Mouse (Mus musculus) adrenal gland, postnatal 25 days (tissue): Measurements from ENCODE around the gene BC049762. TPM values are rescaled to one million over a fixed set of nuclear protein-coding genes. Genes with fewer than 3 reads are reported as not detected.

Experiments
- DNase-seq: peaks from one replicate; pipeline ENCODE4 v3.0.0; 2021; ENCODE audit warnings: mixed read lengths
- long read RNA-seq: library from polyadenylated mRNA; stranded (forward); transcript quantifications from one replicate; pipeline ENCODE4 v2.0.0, GENCODE M21; 2021
- total RNA-seq: library from RNA; stranded (reverse); gene quantifications from 2 replicates; pipeline ENCODE4 v1.2.3, GENCODE M21; 2021

The BC049762 gene
- not detected in 2 replicates for total RNA-seq
- long read RNA-seq, partial matches to known transcripts: 0 of 1 reads
- long read RNA-seq, other reads (novel, unspliced or antisense): 1 of 1 reads

- peak; percentile 99 for DNase-seq
These were observed at the start of gene BC049762 for GRCm38 (mm10) chr11:51262342-51263285. Gene BC049762, minus strand, starts transcription at chr11:51263046.

- DNase-seq: no peak
These were observed 49.0 kb upstream of the BC049762 start for GRCm38 (mm10) chr11:51311846-51312245.

- no peak for DNase-seq
These were observed 45.5 kb upstream of the BC049762 start for GRCm38 (mm10) chr11:51308306-51308705.

- DNase-seq: no peak
These were observed 41.2 kb upstream of the BC049762 start for GRCm38 (mm10) chr11:51303981-51304553.

GRCm38 (mm10) chr11:51302396-51302795, 39.5 kb upstream of the BC049762 start:
- DNase-seq: peak; percentile 8

GRCm38 (mm10) chr11:51298691-51299090, 35.8 kb upstream of the BC049762 start:
- DNase-seq: no peak

- DNase-seq: no peak
These were observed 32.9 kb upstream of the BC049762 start for GRCm38 (mm10) chr11:51295742-51296141.

GRCm38 (mm10) chr11:51293956-51294530, 31.2 kb upstream of the BC049762 start:
- DNase-seq: no peak

DNA sequence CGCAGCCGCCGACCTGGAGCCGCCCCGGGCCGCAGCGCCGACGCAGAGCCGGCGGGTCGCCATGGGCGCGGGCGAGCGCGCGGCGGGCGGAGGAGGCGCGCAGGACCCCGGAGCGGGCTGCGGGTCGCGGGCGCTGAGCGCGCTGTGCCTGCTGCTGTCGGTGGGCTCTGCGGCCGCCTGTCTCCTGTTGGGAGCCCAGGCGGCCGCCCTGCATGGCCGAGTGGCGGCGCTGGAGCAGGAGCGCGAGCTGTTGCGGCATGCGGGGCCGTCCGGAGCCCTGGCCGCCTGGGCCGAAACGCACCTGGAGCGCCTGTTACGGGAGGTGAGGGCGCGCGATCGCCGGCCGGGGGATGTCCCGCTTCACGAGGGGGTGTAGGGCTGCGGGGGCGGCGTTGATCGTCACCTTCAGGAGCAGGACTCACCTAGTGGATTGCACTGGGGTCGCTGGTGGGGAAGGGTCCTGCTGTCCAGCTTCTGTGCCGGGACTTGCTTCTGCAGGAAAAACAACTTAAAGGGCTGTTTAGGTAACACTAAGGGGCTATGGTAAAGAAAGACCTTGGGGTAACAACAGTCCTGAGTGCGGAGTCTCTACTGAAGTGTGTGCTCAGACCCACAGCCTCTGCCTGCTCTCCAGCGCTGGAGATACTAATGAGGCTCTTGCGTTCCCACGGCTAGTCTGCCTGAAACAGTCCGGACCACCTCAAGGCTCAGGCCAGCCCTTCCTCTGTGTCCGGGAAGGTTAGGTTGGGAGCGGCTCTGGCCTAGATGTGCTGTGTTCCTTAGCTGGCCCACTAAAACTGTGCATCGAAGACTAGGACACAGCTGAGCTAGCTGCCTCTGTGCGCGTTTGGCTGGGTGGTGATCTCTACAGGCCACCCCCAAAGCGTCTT, 27.5 kb upstream of the BC049762 start:
- DNase-seq: peak; percentile 55

GRCm38 (mm10) chr11:51289564-51290041, 26.8 kb upstream of the BC049762 start, which contains the start of gene Col23a1:
Gene Col23a1, plus strand, starts transcription at chr11:51289920.
- peak; percentile 80 for DNase-seq

DNA sequence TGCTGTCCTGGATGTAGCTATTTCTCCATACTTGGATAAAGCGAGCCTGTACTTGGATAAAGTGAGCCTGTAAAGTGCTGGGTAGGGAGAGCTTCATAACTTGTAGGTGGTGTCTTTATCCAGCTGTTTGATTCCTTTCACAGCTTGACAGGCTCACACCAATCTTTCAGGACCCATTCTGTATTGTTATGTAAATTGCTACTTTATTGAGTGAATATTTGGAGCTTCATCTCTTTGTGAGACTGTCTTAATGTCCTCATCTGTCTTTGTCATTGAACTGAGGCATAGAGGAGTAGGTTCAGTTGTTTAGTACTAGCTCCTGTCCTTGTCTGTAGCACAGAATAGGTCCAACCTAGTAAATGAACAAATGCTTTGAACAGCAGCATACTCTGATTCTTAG, 11.6 kb upstream of the BC049762 start:
- DNase-seq: no peak

DNA sequence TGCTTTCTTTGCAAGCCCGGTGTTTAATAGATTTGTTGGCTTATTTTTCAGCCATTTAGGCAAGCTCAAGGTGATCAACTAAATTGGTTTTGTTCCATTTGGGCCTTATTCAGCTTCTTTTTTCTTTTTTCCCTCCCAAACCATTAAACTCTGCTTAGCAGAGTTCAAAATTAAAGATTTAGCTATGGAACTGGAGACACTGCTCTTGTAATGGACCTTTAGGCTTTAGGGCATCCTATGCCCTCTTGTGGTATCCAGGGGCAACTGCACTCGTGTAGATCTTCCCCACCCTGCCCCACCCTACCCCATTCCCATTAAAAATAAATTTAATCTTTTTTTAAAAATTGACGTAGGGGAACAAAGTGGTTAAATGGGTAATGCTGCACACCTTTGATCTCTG, 2.5 kb upstream of the BC049762 start:
- no peak for DNase-seq

DNA sequence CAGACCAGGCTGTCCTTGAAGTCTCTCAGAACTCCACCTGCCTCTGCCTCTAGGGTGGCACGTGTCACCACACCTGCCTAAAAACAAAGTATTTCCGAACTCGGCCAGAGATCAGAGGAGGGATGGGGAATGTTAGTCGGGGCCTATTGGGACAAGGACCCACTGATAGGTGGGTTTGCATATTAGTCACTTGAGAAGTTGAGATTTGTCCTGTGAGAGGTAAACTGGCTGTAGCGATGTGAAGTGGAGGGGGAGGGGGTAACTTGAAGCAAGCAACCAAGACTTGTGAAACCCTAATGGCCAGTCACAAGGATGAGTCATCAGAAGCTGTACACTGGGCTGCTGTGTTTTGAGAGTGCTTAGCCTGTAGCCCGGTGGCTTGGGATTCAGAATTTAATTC, 1.5 kb upstream of the BC049762 start:
- DNase-seq: peak; percentile 12

- DNase-seq: peak; percentile 74
These were observed 513 bp upstream of the BC049762 start for GRCm38 (mm10) chr11:51263286-51263831.

DNA sequence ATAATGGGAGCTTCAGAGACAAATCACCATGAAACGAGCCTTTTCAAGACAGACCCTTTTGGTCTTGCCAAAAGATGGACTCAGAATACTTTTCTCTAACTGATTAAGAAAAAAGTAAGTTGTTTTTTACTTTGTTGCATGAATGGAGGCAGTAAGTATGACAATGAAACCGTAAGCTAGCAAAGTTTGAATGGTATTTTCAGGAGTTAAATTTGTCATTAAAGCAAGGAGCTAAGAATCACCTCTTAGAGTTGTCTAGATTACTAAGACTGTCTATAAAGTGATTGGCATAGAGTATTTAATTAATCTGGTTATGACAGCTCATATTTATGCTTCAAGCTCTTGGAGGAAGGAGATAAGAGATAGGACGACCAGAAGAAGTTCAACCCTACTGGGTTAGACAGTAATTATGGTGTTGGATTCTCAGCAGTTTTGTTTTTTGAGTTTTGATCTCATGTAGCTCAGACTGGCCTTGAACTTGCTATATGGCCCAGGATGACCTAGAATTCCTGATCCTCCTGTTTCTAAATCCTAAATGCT, 1.1 kb downstream of the BC049762 start, which contains the start of gene Clk4:
TSS of gene Clk4 (plus strand) at position 51 of the 540 bp plus-strand sequence.
- no peak for DNase-seq

DNA sequence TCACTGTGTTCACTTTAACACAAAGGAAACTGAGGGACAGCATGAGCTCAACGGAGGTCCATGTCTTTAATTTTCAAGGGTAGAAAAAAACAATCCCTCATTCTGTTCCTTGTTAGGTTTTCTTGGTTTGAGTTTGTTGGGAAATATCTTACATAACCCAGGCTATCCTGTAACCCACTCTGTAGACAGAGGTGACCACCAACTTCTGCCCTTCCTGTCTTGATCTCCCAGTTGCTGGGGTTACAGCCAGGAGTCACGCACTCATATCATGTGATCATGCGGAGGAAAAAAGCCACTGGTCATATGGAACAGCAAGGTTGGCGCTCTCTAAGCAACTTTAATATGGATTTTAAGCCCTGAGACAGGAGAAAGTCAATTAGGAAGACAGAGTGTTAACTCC, 5.8 kb downstream of the BC049762 start:
- no peak for DNase-seq

DNA sequence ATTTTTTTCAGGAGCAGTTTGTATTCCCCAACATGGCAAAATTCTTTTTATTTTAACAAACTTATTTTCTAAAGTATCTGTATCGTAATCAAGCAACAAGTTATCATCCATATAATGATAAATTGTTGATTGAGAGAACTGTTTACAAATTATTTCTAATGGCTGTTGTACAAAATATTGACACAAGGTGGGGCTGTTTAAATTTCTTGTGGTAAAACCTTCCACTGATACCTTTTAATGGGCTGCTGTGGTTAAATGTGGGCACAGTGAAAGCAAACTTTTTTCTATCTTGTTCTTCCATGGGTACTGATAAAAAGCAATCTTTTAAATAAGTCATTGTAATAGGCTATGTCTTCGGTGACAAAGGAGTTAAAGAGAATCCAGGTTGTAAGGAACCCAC, 19.9 kb downstream of the BC049762 start:
- no peak for DNase-seq

DNA sequence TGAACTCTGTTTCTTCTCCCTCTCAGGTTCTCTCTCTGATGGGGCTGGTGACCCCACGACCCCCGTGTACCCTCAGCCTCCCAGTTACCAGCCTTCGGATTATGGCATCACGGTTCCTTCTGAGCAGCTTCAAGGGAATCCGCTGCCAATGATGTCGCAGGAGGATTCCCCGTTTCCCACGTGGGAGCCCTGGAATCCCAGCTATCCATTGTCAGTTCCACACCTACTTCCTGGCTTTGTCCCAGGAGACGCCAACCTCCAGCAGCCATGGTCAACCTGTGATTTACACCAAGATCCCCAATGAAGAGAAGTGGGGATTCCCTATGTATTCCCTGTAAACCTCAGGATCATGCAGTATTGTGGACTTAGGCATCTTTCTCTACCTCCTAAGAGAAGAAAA, 28.2 kb downstream of the BC049762 start:
- DNase-seq: no peak

DNA sequence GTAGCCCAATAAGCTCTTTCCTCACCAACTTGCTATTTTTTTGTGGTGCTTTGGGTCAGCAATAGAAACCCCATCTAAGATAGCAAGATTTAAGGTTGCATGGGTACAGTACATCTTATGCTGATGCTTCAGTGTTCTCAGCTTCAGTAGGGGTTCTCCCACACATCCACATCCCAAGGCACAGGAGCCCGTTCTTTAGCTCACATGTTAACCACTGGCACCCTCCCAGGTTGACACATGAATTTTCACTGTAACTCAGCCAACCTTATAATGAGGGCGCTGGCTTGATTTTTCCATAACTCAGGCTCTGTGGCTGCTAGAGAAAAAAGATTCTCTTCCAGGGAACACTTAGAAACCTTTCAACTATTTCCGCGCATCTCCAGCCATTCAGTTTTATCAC, 35.7 kb downstream of the BC049762 start:
- DNase-seq: no peak

- DNase-seq: no peak
These were observed 42.5 kb downstream of the BC049762 start, which contains the start of gene Gm12569 for GRCm38 (mm10) chr11:51220308-51220707. Gene Gm12569, plus strand, starts transcription at chr11:51220473.

- DNase-seq: no peak
These were observed 43.4 kb downstream of the BC049762 start for GRCm38 (mm10) chr11:51219396-51219980.
